ENCODE assay signal across 1 mouse cellular context in the genomic region with DNA sequence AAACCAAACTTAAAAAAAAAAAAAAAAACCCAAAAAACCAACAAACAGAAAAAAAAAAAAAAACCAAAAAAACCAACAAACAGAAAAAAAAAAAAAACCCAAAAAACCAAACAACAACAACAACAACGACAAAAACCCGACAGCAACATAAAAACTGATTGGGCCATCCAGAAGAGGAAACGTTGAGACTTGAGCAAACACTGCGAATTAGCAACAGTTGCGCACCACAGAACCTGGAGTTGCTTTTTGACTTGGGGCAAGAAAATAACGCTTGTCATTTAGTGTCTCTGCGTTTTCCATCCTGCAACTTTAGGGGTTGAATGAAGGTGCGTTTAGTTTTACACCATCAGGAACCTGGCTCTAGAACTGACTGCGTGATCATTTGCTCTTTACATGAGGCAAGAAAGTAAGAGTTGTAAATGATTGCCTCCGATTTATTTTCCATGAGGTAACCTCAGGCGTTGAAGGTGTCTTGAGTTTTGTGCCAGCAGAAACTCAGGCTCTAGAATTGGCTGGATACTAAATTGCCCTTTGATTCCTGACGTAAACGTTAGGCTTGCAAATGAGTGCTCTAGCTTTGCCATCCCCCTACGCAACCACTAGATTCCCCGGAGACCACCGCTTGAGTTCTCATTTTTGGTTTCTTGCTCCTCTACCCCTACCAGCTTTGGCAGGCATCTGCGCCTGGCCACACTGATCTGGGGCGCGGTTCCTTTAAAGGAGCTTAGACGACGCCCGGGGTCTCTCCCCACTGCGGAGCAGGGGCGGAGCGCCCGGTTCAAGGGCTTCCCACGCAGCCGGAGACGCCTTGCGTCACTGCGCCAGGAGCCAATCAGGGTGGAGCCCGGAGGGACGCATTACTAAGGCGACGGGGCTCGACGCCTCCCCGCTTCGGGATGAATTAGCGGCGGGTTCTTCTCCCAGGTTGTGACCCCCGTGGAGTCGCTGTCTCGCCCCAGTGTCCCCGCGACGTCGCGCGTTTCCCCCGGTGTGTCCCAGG.
TF ChIP-seq lines count a peak whose summit lies in the region.

TSS of gene Lclat1 (plus strand) at position 828 of the 1,000 bp plus-strand sequence.

TF ChIP-seq in CH12.LX, 34 proteins besides CTCF, POLR2A, EP300 and RAD21:
- TF ChIP-seq MXI1 (IDR thresholded peaks at IDR 0.05; ENCODE audit: low read depth, low read length) (peak; percentile 72), MYC (IDR thresholded peaks at IDR 0.05; ENCODE audit: low read depth, low read length) (no peak), JUND (conservative IDR thresholded peaks at IDR 0.05; ENCODE audit: low read depth, low read length) (no peak), MAZ (IDR thresholded peaks at IDR 0.05; ENCODE audit: low read depth, low read length) (no peak), POLR2AphosphoS2 (IDR thresholded peaks at IDR 0.05; ENCODE audit: low read depth, low read length) (no peak), MEF2A (IDR thresholded peaks at IDR 0.05; ENCODE audit: borderline replicate concordance, low read depth, low read length) (peak; percentile 38; the same call in 1 of the 2 replicates), ZKSCAN1 (IDR thresholded peaks at IDR 0.05; ENCODE audit: borderline replicate concordance, low read depth, low read length) (no peak), USF2 (conservative IDR thresholded peaks at IDR 0.05; ENCODE audit: low read depth, low read length) (no peak), ELF1 (IDR thresholded peaks at IDR 0.05; ENCODE audit: low read depth, low read length) (peak; percentile 60; the same call in 1 of the 2 replicates), MAFK (IDR thresholded peaks at IDR 0.05; ENCODE audit: insufficient replicate concordance, low read length) (0 out of 2 replicates have a peak, but pooled peaks have one; percentile 13), ETS1 (conservative IDR thresholded peaks at IDR 0.05; ENCODE audit: low read depth, low read length) (peak; percentile 38; the same call in 1 of the 2 replicates), NRF1 (IDR thresholded peaks at IDR 0.05; ENCODE audit: low read depth, low read length) (peak; percentile 60), CHD1 (IDR thresholded peaks at IDR 0.05; ENCODE audit: low read depth, low read length) (no peak), ZMIZ1 (IDR thresholded peaks at IDR 0.05; ENCODE audit: low read depth, low read length) (0 out of 2 replicates have a peak, but pooled peaks have one; percentile 54), IRF4 (IDR thresholded peaks at IDR 0.05; ENCODE audit: low read depth, low read length) (peak; percentile 44), KAT2A (IDR thresholded peaks at IDR 0.05; ENCODE audit: insufficient replicate concordance, low read length) (peak; percentile 43; the same call in 1 of the 2 replicates), PAX5 (IDR thresholded peaks at IDR 0.05; ENCODE audit: low read length) (no peak), USF1 (IDR thresholded peaks at IDR 0.05; ENCODE audit: low read depth, low read length) (no peak), HCFC1 (IDR thresholded peaks at IDR 0.05; ENCODE audit: low read depth, low read length) (peak; percentile 76), BHLHE40 (IDR thresholded peaks at IDR 0.05; ENCODE audit: low read depth, low read length) (no peak), TCF12 (IDR thresholded peaks at IDR 0.05; ENCODE audit: low read depth, low read length) (peak; percentile 54; the same call in 1 of the 2 replicates), GABPA (IDR thresholded peaks at IDR 0.05; ENCODE audit: insufficient replicate concordance, low read depth, low read length) (no peak), NELFE (IDR thresholded peaks at IDR 0.05; ENCODE audit: low read depth, low read length) (peak; percentile 55; the same call in 1 of the 2 replicates), SMC3 (IDR thresholded peaks at IDR 0.05; ENCODE audit: low read depth, low read length) (no peak), RCOR1 (conservative IDR thresholded peaks at IDR 0.05; ENCODE audit: low read depth, low read length) (no peak), CHD2 (IDR thresholded peaks at IDR 0.05; ENCODE audit: low read length) (peak; percentile 63; the same call in 1 of the 2 replicates), E2F4 (IDR thresholded peaks at IDR 0.05; ENCODE audit: insufficient replicate concordance, low read depth, low read length) (no peak), JUN (IDR thresholded peaks at IDR 0.05; ENCODE audit: insufficient read depth, low read depth, low read length) (no peak), ZC3H11A (IDR thresholded peaks at IDR 0.05; ENCODE audit: low read depth, low read length) (no peak), ZNF384 (IDR thresholded peaks at IDR 0.05; ENCODE audit: low read depth, low read length) (peak; percentile 75), UBTF (IDR thresholded peaks at IDR 0.05; ENCODE audit: low read depth, low read length) (no peak), MAX (IDR thresholded peaks at IDR 0.05; ENCODE audit: low read length) (no peak; the same call in 1 of the 2 replicates), TBP (conservative IDR thresholded peaks at IDR 0.05; ENCODE audit: low read depth, low read length) (0 out of 2 replicates have a peak, but pooled peaks have one; percentile 44), SIN3A (IDR thresholded peaks at IDR 0.05; ENCODE audit: low read length) (peak; percentile 74)
